Mouse (Mus musculus) limb, embryonic 13.5 days (tissue): ENCODE measurements around the gene Synpo2. TPM values are rescaled to one million over a fixed set of nuclear protein-coding genes. Genes with fewer than 3 reads are reported as not detected.

Experiments used
- ATAC-seq: fragments of 200-750 bp; cut with Nextera tagmentation; 2 replicates; pipeline ENCODE4 v1.8.0; 2017; ENCODE audit warnings: low read depth, moderate number of reproducible peaks, moderate TSS enrichment; ENCODE audit not compliant: low FRiP score
- H3K27ac ChIP-seq: fragments of 300-500 bp; sonication (generic); 2 replicates; pipeline ENCODE4 v1.5.1; 2015; ENCODE audit warnings: inconsistent platforms, mild to moderate bottlenecking, moderate library complexity
- H3K27me3 ChIP-seq: fragments of 300-500 bp; sonication (generic); 2 replicates; pipeline ENCODE4 v1.6.1; 2015; ENCODE audit warnings: mild to moderate bottlenecking, inconsistent platforms
- H3K36me3 ChIP-seq: fragments of 300-500 bp; sonication (generic); 2 replicates; pipeline ENCODE4 v1.6.1; 2015; ENCODE audit warnings: inconsistent platforms, mild to moderate bottlenecking, moderate library complexity
- H3K4me1 ChIP-seq: fragments of 300-500 bp; sonication (generic); 2 replicates; pipeline ENCODE4 v1.6.1; 2015; ENCODE audit warnings: inconsistent platforms
- H3K4me2 ChIP-seq: fragments of 300-500 bp; sonication (generic); replicated peaks from 2 replicates; pipeline ENCODE4 v1.6.1; 2015; ENCODE audit warnings: inconsistent platforms, mild to moderate bottlenecking, moderate library complexity
- H3K4me3 ChIP-seq: fragments of 300-500 bp; sonication (generic); 2 replicates; pipeline ENCODE4 v1.5.1; 2015; ENCODE audit warnings: moderate library complexity, mild to moderate bottlenecking, inconsistent platforms
- H3K9ac ChIP-seq: fragments of 300-500 bp; sonication (generic); 2 replicates; pipeline ENCODE4 v1.6.1; 2015; ENCODE audit warnings: mild to moderate bottlenecking, inconsistent platforms
- H3K9me3 ChIP-seq: fragments of 300-500 bp; sonication (generic); 2 replicates; pipeline ENCODE4 v1.6.1; 2016; ENCODE audit warnings: inconsistent platforms
- WGBS: fragments of 180-500 bp; shearing (Covaris S2); methylation state at CpG from one replicate; pipeline ENCODE4 v1.1.7; 2015; 5-methylcytosine and 5-hydroxymethylcytosine counted together
- polyA plus RNA-seq: library from polyadenylated mRNA; unstranded; fragments of >200 nt; fragmentation: Nextera tagmentation; extraction: Ambion mirVana; gene quantifications from 2 replicates; pipeline ENCODE4 v1.2.1, GENCODE M21; 2015

Gene Synpo2
- polyA plus RNA-seq, 1 experiment from 2014 or later, result 8.8 TPM

DNA sequence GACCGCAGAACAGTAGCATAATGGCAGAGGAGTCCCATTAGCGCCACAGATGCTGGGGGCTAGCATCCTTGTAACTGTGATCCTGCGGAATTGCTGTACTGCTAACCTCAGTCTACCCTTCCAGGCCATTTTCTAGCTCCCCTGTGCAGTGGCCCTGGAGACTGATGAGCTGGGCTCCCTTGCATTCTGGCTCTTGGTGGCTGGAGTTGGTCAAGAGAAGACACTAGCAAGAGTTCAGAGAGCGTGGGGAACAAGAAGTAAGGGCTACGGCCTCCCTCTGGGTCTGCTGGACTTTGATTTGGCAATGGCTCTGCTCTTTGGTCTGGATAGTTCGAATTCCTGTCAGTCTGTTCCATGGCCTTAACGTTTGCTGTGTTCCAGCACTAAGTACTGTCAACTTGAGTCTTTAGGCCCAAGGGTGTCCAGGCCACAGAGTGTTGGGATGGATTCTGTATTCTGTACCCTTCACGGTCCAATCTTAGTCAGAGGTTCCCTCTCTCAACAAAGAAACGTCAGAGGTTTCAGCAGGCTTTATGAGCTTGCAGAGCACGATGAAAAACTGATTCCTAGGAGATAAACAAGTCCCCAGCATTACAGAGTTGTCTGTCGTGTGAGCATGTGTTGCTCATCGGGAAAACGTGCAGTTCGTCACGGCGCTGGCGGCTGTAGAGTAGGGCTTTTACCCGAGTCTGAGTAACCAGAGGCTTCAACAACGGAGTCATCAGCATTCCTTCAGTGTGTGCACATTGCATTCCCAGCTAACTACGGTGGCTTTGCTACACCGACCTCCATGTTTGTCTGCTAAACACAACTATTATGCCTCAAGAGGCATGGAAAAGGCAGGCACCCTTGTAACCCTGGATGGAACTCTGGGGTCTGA lies 113.6 kb downstream of the Synpo2 start:
- ATAC-seq, result no peak
- H3K27me3 ChIP-seq, result no peaks in the 10 kb centered on the region
- H3K9ac ChIP-seq, result no peak overlapping the region
- no peaks in the 10 kb centered on the region for H3K36me3 ChIP-seq
- H3K4me2 ChIP-seq, result no peak overlapping the region
- H3K27ac ChIP-seq, result no peak overlapping the region
- 82% methylated on average over 21 of the region's 21 CpGs for whole genome bisulfite sequencing
- peaks cover under 1% of the 10 kb centered on the region; the same call in 1 of the 2 replicates for H3K4me1 ChIP-seq
- no peaks in the 10 kb centered on the region for H3K9me3 ChIP-seq
- no peak overlapping the region for H3K4me3 ChIP-seq

DNA sequence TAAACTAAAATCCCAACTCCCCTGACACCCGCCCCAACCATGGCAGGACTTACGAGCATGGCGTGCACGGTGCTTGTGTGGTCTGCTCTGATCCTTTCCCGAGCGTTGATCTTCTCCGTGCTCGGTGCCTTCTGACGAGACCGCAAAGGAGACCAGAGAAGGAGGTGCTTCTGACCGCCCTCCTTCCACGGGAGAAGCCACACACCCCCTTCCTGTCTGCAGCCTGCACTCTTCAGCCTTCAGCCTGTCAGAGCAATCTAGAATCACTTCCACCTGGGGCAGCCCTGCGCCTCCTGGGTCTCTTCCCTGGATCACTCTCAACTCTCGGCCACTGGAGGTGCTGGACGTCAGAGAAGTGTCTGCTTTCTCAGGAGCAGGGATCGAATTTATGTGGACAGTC lies 119.0 kb downstream of the Synpo2 start:
- Histone ChIP-seq H3K4me1 (peaks cover 15% of the 10 kb centered on the region), H3K27ac (0 out of 2 replicates have a peak overlapping the region, but pooled peaks have one; percentile 7), H3K9me3 (no peaks in the 10 kb centered on the region), H3K36me3 (peaks cover 12% of the 10 kb centered on the region; the same call in 1 of the 2 replicates), H3K4me3 (peak overlapping the region; percentile 23), H3K9ac (peak overlapping the region; percentile 48), H3K4me2 (peak overlapping the region; percentile 60), H3K27me3 (no peaks in the 10 kb centered on the region)
- peak; percentile 80 for ATAC-seq
- 18% methylated on average over 16 of the region's 16 CpGs for WGBS

GRCm38 (mm10) chr3:123115770-123116527 lies 120.0 kb downstream of the Synpo2 start:
- WGBS, result 23% methylated on average over 15 of the region's 15 CpGs
- H3K27ac ChIP-seq, result peak overlapping the region; percentile 48; the same call in 1 of the 2 replicates

DNA sequence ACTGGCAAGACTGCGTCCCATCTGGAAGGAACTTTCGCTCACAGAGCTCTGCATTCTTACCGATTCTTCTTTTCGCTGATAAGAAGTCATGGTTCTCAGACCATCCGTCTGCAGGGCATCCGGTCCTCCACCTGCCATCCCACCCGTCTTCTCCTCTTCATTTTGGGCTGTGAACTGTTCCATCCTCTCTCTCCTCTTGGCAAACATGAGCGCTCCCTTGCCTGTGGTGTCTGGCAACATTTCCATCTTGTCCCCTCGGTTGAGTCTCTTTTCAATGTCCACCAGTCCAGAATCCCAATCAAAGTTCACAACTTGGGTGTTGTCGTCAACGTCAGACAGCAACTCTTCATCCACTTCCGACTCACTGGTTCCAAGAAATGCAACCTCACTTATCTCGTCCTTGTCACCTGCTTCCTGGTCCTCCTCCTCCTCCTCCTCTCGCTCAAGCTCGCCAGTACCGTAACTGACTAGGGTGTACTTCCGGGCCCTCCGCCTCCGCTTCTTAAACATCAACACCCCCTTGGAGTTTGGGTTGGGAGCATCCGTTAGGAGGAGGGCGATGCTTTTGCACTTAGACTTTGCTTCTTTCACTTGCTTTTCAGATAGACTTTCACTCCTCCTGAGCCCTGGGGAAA lies 121.8 kb downstream of the Synpo2 start:
- peaks cover 15% of the 10 kb centered on the region for H3K4me1 ChIP-seq
- H3K9ac ChIP-seq, result no peak overlapping the region
- H3K27me3 ChIP-seq, result no peaks in the 10 kb centered on the region
- no peak overlapping the region for H3K4me3 ChIP-seq
- no peaks in the 10 kb centered on the region for H3K9me3 ChIP-seq
- ATAC-seq, result no peak
- H3K36me3 ChIP-seq, result peaks cover 12% of the 10 kb centered on the region; the same call in 1 of the 2 replicates
- H3K4me2 ChIP-seq, result no peak overlapping the region
- H3K27ac ChIP-seq, result no peak overlapping the region
- WGBS, result 95% methylated on average over 21 of the region's 21 CpGs

More at GRCm38 (mm10) chr3:123115770-123116527, 120.0 kb downstream of the Synpo2 start:
- Histone ChIP-seq H3K4me1 (peaks cover 15% of the 10 kb centered on the region), H3K36me3 (peaks cover 12% of the 10 kb centered on the region; the same call in 1 of the 2 replicates), H3K9ac (no peak overlapping the region), H3K4me2 (peak overlapping the region; percentile 53), H3K9me3 (no peaks in the 10 kb centered on the region), H3K4me3 (peak overlapping the region; percentile 15; the same call in 1 of the 2 replicates), H3K27me3 (no peaks in the 10 kb centered on the region)
- peak; percentile 71 for ATAC-seq

DNA sequence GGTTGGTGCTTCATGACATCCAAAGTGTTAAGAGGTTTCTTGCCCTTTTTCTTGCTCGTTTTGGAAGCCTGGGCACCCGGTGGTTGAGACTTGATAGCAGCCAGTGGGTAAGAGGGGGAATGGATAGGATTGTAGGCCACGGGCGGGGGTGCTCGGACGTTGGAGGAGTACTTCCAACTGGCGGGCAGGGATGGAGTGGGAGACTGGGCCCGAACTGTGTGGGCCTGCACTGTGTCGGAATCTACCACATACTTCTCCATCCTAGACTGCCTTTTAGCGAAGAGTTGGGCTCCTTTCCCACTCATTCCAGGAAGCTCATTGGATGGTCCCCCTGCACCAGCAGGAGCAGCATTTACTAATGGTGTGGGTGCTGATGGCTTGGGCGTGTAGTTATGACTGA lies 123.2 kb downstream of the Synpo2 start:
- no peaks in the 10 kb centered on the region for H3K9me3 ChIP-seq
- H3K27me3 ChIP-seq, result no peaks in the 10 kb centered on the region
- no peak for ATAC-seq
- 94% methylated on average over 11 of the region's 11 CpGs for WGBS
- H3K9ac ChIP-seq, result no peak overlapping the region
- H3K4me1 ChIP-seq, result peaks cover 22% of the 10 kb centered on the region
- H3K27ac ChIP-seq, result no peak overlapping the region
- H3K4me3 ChIP-seq, result no peak overlapping the region
- no peak overlapping the region for H3K4me2 ChIP-seq
- peaks cover 12% of the 10 kb centered on the region; the same call in 1 of the 2 replicates for H3K36me3 ChIP-seq

- 83% methylated on average over 10 of the region's 10 CpGs for WGBS
- H3K4me3 ChIP-seq, result no peak overlapping the region
- no peak for ATAC-seq
- H3K9me3 ChIP-seq, result no peaks in the 10 kb centered on the region
- peaks cover 16% of the 10 kb centered on the region for H3K4me1 ChIP-seq
- no peak overlapping the region for H3K4me2 ChIP-seq
- no peak overlapping the region for H3K9ac ChIP-seq
- H3K27ac ChIP-seq, result no peak overlapping the region
- peaks cover 12% of the 10 kb centered on the region; the same call in 1 of the 2 replicates for H3K36me3 ChIP-seq
- no peaks in the 10 kb centered on the region for H3K27me3 ChIP-seq
Observed at GRCm38 (mm10) chr3:123111071-123111711, 124.8 kb downstream of the Synpo2 start.

DNA sequence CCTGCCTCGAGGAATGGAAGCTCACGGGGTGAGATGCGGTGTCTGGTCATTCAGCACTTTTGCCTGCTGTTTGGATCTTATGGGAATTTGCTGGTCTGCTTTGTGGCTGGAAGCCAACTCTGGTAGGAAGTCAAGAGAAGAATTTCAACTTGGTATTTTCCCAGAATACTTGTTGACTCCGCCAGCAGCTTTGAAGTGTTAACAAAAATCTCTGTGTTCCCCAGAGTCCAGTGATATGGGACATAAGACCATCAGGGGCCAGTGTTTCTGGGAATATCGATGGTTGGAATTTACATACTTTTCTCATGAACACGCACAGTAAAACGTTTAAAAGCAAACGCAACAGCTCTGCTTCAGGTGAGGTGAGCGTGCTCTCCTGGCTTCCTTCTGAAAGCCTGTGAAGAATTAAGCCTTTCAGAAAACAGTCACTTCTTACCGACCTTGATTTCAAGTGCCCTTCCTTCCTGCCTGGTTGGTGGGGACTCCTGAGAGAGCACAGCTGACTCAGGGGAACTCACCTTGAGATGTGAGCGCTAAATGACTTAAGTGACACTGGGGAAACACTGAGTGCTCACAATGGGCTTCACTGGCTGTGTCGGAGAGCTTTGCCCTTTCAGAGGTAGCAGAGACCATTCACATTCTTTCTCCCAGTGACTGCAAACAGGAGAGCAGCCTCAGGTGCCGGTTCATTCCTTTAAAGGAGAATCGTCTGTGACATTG lies 128.0 kb downstream of the Synpo2 start:
- Histone ChIP-seq H3K27ac (no peak overlapping the region; the same call in 1 of the 2 replicates), H3K4me2 (peak overlapping the region; percentile 32), H3K27me3 (no peaks in the 10 kb centered on the region), H3K36me3 (peaks cover 4% of the 10 kb centered on the region; the same call in 1 of the 2 replicates), H3K4me3 (no peak overlapping the region), H3K4me1 (peaks cover 11% of the 10 kb centered on the region), H3K9me3 (no peaks in the 10 kb centered on the region), H3K9ac (no peak overlapping the region)
- ATAC-seq, result no peak
- WGBS, result 49% methylated on average over 14 of the region's 14 CpGs

DNA sequence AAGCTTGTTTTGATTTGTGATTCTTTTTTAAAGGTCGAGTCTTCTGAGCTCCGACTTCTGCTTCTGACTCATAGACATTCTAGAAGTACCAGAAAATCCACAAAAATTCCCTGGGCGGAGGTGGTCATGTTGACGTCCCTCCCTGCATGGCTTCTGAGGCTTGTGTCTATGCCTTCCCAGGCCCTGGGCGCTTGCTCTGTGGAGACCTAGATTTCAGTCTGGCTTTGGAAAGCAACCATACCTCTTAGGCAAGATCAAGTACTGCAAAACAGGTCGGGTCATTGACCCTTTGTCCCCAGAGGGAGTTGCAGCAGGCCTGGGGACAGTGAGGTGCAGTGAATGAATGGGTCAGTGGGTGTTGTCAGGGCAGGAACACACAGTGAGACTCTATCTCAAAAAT lies 131.6 kb downstream of the Synpo2 start:
- no peaks in the 10 kb centered on the region for H3K36me3 ChIP-seq
- H3K9me3 ChIP-seq, result no peaks in the 10 kb centered on the region
- 78% methylated on average over 6 of the region's 6 CpGs for WGBS
- H3K4me2 ChIP-seq, result no peak overlapping the region
- H3K27me3 ChIP-seq, result no peaks in the 10 kb centered on the region
- no peak overlapping the region for H3K9ac ChIP-seq
- H3K4me3 ChIP-seq, result no peak overlapping the region
- peaks cover 11% of the 10 kb centered on the region for H3K4me1 ChIP-seq
- no peak overlapping the region for H3K27ac ChIP-seq
- no peak for ATAC-seq

- 23% methylated on average over 12 of the region's 13 CpGs for WGBS
- H3K36me3 ChIP-seq, result no peaks in the 10 kb centered on the region
- H3K27ac ChIP-seq, result no peak overlapping the region
- no peak overlapping the region for H3K4me3 ChIP-seq
- H3K27me3 ChIP-seq, result no peaks in the 10 kb centered on the region
- peak; percentile 76; the same call in 1 of the 2 replicates for ATAC-seq
- no peak overlapping the region for H3K4me2 ChIP-seq
- H3K9ac ChIP-seq, result no peak overlapping the region
- peaks cover 9% of the 10 kb centered on the region for H3K4me1 ChIP-seq
- H3K9me3 ChIP-seq, result no peaks in the 10 kb centered on the region
Observed at GRCm38 (mm10) chr3:123103151-123103860, 132.6 kb downstream of the Synpo2 start.

DNA sequence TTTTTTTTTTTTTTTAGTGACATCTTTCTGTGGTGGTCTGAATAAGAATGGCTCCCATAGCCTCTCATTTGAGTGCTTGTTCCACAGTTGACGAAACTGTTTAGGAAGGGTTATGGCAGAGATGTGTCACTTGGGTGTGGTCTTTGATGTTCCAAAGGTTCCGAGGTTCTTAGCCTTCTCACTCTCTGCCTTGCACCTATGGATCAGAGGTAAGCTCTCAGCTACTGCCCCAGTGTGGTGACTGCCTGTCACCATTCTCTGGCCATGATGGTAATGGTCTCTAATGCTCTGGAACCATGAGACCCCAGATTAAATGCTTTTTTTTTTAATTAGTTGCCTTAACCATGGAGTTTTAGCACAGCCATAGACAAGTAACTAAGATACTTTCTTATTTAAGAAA lies 134.2 kb downstream of the Synpo2 start:
- H3K27ac ChIP-seq, result no peak overlapping the region
- H3K9ac ChIP-seq, result no peak overlapping the region
- H3K27me3 ChIP-seq, result no peaks in the 10 kb centered on the region
- 87% methylated on average over 2 of the region's 2 CpGs for WGBS
- no peaks in the 10 kb centered on the region for H3K36me3 ChIP-seq
- H3K4me3 ChIP-seq, result no peak overlapping the region
- H3K4me1 ChIP-seq, result no peaks in the 10 kb centered on the region
- no peak for ATAC-seq
- H3K9me3 ChIP-seq, result no peaks in the 10 kb centered on the region
- no peak overlapping the region for H3K4me2 ChIP-seq
